Mouse (Mus musculus): Measurements from ENCODE around the gene Atxn1. TPM values are rescaled to one million over a fixed set of nuclear protein-coding genes. Genes with fewer than 3 reads are reported as not detected.

Gene Atxn1
- total and polyA plus RNA-seq, 3 experiments = 7.5 to 30.1 (median 27.3) TPM

DNA sequence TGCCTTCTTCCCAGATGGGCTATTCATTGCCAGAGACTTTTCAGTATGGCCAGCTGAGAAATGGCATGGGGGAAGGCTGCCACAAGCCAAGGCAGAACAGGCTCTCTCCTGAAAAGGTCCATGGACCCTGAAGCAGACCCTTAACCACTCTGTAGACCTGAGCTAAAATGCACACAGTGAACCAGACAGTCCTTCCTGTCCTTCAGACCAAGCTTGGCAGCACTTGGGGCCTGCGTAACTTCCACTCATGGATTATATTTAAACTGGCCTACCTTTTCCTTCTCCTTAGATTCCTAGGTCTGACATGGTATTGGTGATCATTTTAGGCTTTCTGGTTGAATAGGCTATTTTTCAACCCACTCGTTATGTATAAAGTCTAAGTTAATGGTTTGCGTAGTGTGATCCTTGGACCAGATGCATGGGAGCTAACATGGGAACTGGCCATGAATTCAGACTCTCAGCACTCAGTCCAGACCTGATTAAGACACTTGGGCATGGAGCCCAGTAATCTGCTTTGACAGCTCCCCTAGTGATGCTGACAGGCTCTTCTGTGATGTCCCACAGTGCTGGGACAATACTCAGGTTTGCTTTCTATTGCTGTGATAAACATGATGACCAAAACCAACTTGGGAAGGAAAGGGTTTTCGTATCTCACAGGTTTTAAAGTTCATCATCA lies 341.8 kb downstream of the Atxn1 start:
- no peak overlapping the region for H3K9ac ChIP-seq (ENCODE audit: low read depth, low read length)
- intact Hi-C loops (cut with DNase I) = no loop called here
- 68% methylated on average over 4 of the region's 4 CpGs for WGBS
- no peaks in the 10 kb centered on the region for H3K79me2 ChIP-seq (replicated peaks; ENCODE audit: control insufficient read depth, insufficient read depth, low read length)
- H3K4me3 ChIP-seq = no peak overlapping the region
- TF ChIP-seq EP300 (IDR thresholded peaks at IDR 0.05; ENCODE audit: insufficient read depth, low read depth, low read length) = peak; percentile 34; the same call in 1 of the 2 replicates
- TF ChIP-seq POLR2A (IDR thresholded peaks at IDR 0.05; ENCODE audit: insufficient read depth, low read depth, low read length) = no peak
- H3K36me3 ChIP-seq (ENCODE audit: control insufficient read depth, insufficient read depth, low read length) = peaks cover 15% of the 10 kb centered on the region
- peak overlapping the region; percentile 67 for H3K27ac ChIP-seq
- H3K27me3 ChIP-seq (ENCODE audit: control insufficient read depth, insufficient read depth, low read length) = no peaks in the 10 kb centered on the region; the same call in 1 of the 2 replicates
- peaks cover 13% of the 10 kb centered on the region for H3K4me1 ChIP-seq (ENCODE audit: control insufficient read depth, insufficient read depth, low read length)
- DNase-seq = peak in 1 of 2 experiments; percentile 58

DNA sequence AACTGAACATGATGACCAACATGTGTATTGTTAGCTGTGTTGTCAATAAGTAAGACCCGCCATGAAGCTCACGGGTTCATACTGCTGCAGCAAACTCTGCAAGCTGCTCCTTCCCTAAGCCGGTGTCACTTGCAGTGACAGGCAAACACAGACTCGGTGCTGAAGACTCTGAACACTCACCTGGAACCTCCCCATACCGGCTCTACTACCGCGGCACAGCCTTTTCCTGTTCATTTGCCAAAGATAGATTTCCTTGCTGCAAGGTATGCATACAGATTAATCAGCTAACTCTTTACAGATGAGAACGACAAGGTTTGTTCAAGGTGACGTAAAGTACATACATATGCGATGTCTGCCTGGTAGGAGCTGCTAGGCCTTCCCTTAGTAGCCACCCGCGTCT lies 344.1 kb downstream of the Atxn1 start:
- H3K27ac ChIP-seq = no peak overlapping the region
- no peak overlapping the region for H3K4me3 ChIP-seq
- H3K79me2 ChIP-seq (replicated peaks; ENCODE audit: control insufficient read depth, insufficient read depth, low read length) = no peaks in the 10 kb centered on the region
- intact Hi-C loops (cut with DNase I) = no loop called here
- TF ChIP-seq EP300 (IDR thresholded peaks at IDR 0.05; ENCODE audit: insufficient read depth, low read depth, low read length) (no peak), POLR2A (IDR thresholded peaks at IDR 0.05; ENCODE audit: insufficient read depth, low read depth, low read length) (no peak), CTCF (IDR thresholded peaks at IDR 0.05) (no peak)
- peaks cover 5% of the 10 kb centered on the region for H3K4me1 ChIP-seq (ENCODE audit: control insufficient read depth, insufficient read depth, low read length)
- no peak for DNase-seq
- 79% methylated on average over 12 of the region's 12 CpGs for WGBS
- H3K27me3 ChIP-seq (ENCODE audit: control insufficient read depth, insufficient read depth, low read length) = no peaks in the 10 kb centered on the region; the same call in 1 of the 2 replicates
- peaks cover 5% of the 10 kb centered on the region; the same call in 1 of the 2 replicates for H3K36me3 ChIP-seq (ENCODE audit: control insufficient read depth, insufficient read depth, low read length)
- H3K9ac ChIP-seq (ENCODE audit: low read depth, low read length) = no peak overlapping the region

DNA sequence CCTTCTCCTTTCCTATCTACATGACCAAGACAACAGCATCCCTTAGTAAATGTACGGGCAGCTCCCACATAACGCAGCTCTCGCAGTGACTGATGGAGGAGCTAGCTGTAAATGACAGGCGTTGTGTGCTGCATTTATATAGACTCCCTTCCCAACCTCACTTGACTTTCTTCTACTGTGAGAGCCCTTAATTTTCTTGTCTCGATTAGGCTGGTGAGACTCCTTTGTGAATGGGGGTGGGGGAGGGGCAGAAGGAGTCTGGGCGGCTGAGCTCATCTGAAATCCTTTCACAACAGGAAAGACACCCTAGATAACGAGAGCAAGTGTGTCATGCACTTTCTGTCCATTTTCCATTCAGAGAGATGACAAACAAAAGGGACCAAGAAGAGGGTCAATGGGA lies 344.5 kb downstream of the Atxn1 start:
- Histone ChIP-seq H3K9ac (ENCODE audit: low read depth, low read length) (no peak overlapping the region), H3K27me3 (ENCODE audit: control insufficient read depth, insufficient read depth, low read length) (no peaks in the 10 kb centered on the region; the same call in 1 of the 2 replicates), H3K36me3 (ENCODE audit: control insufficient read depth, insufficient read depth, low read length) (peaks cover 5% of the 10 kb centered on the region; the same call in 1 of the 2 replicates), H3K4me1 (ENCODE audit: control insufficient read depth, insufficient read depth, low read length) (peaks cover 8% of the 10 kb centered on the region), H3K27ac (no peak overlapping the region), H3K79me2 (replicated peaks; ENCODE audit: control insufficient read depth, insufficient read depth, low read length) (no peaks in the 10 kb centered on the region), H3K4me3 (no peak overlapping the region)
- 67% methylated on average over 7 of the region's 7 CpGs for WGBS
- no peak for TF ChIP-seq CTCF (IDR thresholded peaks at IDR 0.05)
- no peak for TF ChIP-seq POLR2A (IDR thresholded peaks at IDR 0.05; ENCODE audit: insufficient read depth, low read depth, low read length)
- TF ChIP-seq EP300 (IDR thresholded peaks at IDR 0.05; ENCODE audit: insufficient read depth, low read depth, low read length) = no peak
- intact Hi-C loops (cut with DNase I) = no loop called here
- DNase-seq = no peak

DNA sequence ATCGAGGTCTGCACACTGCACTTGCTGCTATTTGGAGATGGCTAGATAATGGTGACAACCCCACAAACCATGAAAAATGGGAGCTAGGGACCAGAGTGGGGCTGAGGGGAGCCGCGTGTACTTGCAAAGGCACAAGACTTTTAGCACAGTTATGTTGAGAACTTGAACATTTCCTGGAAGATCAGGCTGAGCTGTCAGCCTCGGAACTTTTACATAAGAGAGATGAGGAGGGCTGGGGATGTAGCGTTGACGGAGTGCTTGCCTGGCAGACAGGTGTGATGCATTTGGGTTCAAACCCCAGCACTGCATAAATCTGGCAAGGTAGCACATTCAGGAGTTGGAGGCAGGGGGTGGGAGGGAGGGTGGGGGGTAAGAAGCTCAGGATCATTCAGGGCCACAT lies 346.8 kb downstream of the Atxn1 start:
- Histone ChIP-seq H3K79me2 (replicated peaks; ENCODE audit: control insufficient read depth, insufficient read depth, low read length) (no peaks in the 10 kb centered on the region), H3K9ac (ENCODE audit: low read depth, low read length) (no peak overlapping the region), H3K27ac (no peak overlapping the region), H3K36me3 (ENCODE audit: control insufficient read depth, insufficient read depth, low read length) (peaks cover 5% of the 10 kb centered on the region; the same call in 1 of the 2 replicates), H3K4me3 (no peak overlapping the region), H3K27me3 (ENCODE audit: control insufficient read depth, insufficient read depth, low read length) (no peaks in the 10 kb centered on the region), H3K4me1 (ENCODE audit: control insufficient read depth, insufficient read depth, low read length) (peaks cover 12% of the 10 kb centered on the region)
- WGBS = 86% methylated on average over 6 of the region's 6 CpGs
- intact Hi-C loops (cut with DNase I) = no loop called here
- DNase-seq = no peak
- TF ChIP-seq CTCF (IDR thresholded peaks at IDR 0.05) (no peak), EP300 (IDR thresholded peaks at IDR 0.05; ENCODE audit: insufficient read depth, low read depth, low read length) (no peak), POLR2A (IDR thresholded peaks at IDR 0.05; ENCODE audit: insufficient read depth, low read depth, low read length) (no peak)

DNA sequence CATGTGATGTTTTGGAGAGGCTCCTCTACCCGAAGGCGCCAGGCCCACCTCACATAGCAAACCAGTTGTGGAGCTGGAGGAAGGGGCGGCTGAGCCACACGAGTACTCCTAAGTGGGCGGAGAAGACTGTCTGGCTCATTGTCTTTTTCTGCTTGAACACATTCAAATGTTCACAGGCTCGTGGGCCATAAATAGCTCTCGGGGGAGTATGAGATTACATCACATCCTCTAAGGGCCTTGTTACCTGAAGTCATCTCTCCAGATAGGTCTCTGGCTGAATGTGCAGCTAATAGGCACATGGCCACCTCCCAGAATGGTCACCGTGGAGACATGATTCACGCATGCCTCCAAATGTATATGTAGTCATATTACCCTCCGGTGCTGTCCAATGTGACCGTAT lies 350.0 kb downstream of the Atxn1 start:
- Histone ChIP-seq H3K4me1 (ENCODE audit: control insufficient read depth, insufficient read depth, low read length) (peaks cover 7% of the 10 kb centered on the region), H3K9ac (ENCODE audit: low read depth, low read length) (no peak overlapping the region), H3K27me3 (ENCODE audit: control insufficient read depth, insufficient read depth, low read length) (no peaks in the 10 kb centered on the region), H3K79me2 (replicated peaks; ENCODE audit: control insufficient read depth, insufficient read depth, low read length) (no peaks in the 10 kb centered on the region), H3K4me3 (no peak overlapping the region), H3K36me3 (ENCODE audit: control insufficient read depth, insufficient read depth, low read length) (no peaks in the 10 kb centered on the region), H3K27ac (no peak overlapping the region)
- intact Hi-C loops (cut with DNase I) = no loop called here
- DNase-seq = no peak
- 44% methylated on average over 11 of the region's 11 CpGs for WGBS
- TF ChIP-seq POLR2A (IDR thresholded peaks at IDR 0.05; ENCODE audit: insufficient read depth, low read depth, low read length) (no peak), CTCF (IDR thresholded peaks at IDR 0.05) (no peak), EP300 (IDR thresholded peaks at IDR 0.05; ENCODE audit: insufficient read depth, low read depth, low read length) (no peak)

DNA sequence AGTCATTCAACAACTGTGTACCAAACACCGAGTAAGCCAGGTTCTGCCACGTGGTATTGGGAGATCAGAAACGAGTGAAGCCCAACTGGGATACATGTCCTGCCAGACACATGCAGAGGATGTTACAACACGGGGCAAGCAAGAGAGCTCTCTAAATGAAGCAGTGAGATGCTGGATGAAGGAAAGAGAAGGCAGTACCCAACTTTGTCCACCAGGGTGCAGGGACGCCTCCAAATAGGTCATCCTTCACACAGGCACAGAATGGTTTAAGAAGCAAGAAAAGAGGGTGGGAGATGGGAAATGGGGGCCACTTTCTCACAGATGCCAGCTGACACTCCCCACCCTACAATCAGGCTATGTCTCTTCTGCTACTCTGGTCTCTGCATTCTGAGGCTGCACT lies 351.5 kb downstream of the Atxn1 start:
- no peak overlapping the region for H3K9ac ChIP-seq (ENCODE audit: low read depth, low read length)
- no peaks in the 10 kb centered on the region for H3K79me2 ChIP-seq (replicated peaks; ENCODE audit: control insufficient read depth, insufficient read depth, low read length)
- intact Hi-C loops (cut with DNase I) = loop anchor here (2.0 kb wide), 1 partner anchor 23 kb away; no protein-coding TSS in a partner anchor
- no peak overlapping the region for H3K27ac ChIP-seq
- WGBS = 32% methylated on average over 5 of the region's 5 CpGs
- H3K4me3 ChIP-seq = no peak overlapping the region
- peaks cover 7% of the 10 kb centered on the region for H3K4me1 ChIP-seq (ENCODE audit: control insufficient read depth, insufficient read depth, low read length)
- H3K36me3 ChIP-seq (ENCODE audit: control insufficient read depth, insufficient read depth, low read length) = no peaks in the 10 kb centered on the region
- DNase-seq = no peak
- no peaks in the 10 kb centered on the region for H3K27me3 ChIP-seq (ENCODE audit: control insufficient read depth, insufficient read depth, low read length)
- no peak for TF ChIP-seq POLR2A (IDR thresholded peaks at IDR 0.05; ENCODE audit: insufficient read depth, low read depth, low read length)
- TF ChIP-seq CTCF (IDR thresholded peaks at IDR 0.05) = peak; percentile 87

Data from heart, adult 2 months (tissue).